Mouse (Mus musculus): ENCODE measurements around the gene 1700016D06Rik.
A peak's percentile ranks its signal among the peaks of the same experiment; 100 is the strongest.

Gene 1700016D06Rik

GRCm38 (mm10) chr8:11701033-11701362, at the start of gene 1700016D06Rik:
1700016D06Rik (minus strand) TSS chr8:11701063.
- no peak for DNase-seq (ENCODE audit: low spot score in 2 of 2)

- no peak for DNase-seq (ENCODE audit: low spot score in 2 of 2)
Measured at GRCm38 (mm10) chr8:11749472-11749871, 48.6 kb upstream of the 1700016D06Rik start.

DNA sequence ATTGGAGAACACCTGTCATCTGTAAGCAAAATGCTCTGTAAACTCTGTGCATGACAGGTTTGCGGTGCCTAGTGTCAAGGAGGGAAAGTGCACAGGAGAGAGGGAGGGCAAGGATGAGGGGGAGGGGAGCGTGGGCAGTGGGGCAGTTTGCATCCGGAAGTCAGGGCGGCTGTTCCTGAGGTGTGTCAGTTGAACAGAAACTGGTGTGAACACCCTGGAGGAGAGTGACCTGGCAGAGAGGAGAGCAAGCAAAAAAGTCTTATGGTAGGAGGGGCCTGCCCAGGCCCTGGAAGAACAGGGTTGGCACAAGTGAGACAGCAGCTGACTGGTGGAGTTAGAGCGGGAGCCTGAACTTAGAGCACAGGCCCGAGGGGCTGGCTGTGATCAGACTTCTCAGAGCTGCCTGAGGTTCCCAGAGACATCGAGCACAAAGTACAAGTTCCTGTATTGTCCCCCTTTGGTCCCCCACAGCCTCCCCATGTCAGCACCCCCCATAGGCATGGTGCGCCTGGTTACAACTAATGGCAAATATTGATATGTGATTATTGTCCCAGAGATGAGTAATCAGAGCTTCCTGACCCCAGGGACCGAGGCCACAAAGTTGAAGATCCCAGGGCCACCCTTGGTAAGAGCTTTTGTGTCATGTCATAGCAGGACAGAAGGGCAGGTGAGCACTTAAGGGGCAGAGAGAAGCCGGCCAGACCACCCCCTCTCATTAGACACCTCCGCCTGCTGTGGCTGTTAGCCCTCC, 46.2 kb upstream of the 1700016D06Rik start:
- no peak for DNase-seq (ENCODE audit: low spot score in 2 of 2)

DNA sequence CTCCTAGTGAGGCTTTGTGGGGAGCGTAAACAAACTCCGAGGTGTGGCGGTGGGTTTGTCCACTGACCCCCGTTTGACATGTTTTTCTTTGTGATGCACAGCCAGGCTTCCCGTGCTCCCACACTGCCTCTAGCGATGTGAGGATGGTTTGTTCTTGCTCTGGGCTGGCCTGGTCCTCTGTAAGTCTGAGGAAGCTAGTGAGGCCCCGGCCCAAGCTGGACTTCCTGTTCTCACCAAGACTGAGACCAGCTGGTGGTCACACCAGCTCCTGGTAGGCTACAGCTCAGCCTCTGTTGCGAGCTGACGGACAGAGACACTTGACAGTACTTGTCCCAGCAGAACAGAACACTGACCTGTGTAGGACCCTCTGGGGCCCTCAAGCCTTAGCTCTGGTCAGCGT, 42.7 kb upstream of the 1700016D06Rik start:
- DNase-seq (ENCODE audit: low spot score in 2 of 2): no peak

- DNase-seq (ENCODE audit: low spot score in 2 of 2): no peak
Measured at GRCm38 (mm10) chr8:11740857-11741256, 40.0 kb upstream of the 1700016D06Rik start.

GRCm38 (mm10) chr8:11739082-11739481, 38.2 kb upstream of the 1700016D06Rik start:
- no peak for DNase-seq (ENCODE audit: low spot score in 2 of 2)

GRCm38 (mm10) chr8:11737096-11737495, 36.2 kb upstream of the 1700016D06Rik start:
- no peak for DNase-seq (ENCODE audit: low spot score in 2 of 2)

DNA sequence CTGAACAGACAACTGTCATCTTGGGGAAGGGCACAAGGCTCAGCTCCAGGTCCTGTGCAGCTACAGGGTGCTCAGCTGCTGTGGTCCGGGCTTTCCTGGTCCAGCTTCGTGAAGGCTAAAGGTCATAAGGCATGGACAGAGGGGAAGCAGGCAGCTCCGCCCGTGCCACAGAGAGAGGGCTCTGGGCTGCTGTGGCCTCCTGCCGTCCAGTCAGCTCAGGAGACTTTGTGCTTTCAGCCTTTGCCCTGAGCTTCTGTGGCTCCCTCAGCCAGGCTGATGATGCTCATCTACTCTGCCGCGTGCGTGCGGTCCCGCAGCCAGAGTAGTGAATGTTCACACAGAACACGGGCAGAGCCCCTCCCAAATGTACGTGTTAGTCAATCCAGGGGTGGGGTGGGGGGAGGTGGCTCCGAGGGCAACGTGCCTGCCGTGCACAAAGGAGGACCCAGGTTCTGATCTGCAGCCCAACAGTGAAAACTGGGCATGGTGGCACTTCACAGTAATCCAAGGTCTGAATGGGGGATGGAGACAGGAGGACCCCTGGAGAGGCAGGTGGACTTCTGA, 34.9 kb upstream of the 1700016D06Rik start:
- no peak for DNase-seq (ENCODE audit: low spot score in 2 of 2)

- DNase-seq (ENCODE audit: low spot score in 2 of 2): no peak
Measured at GRCm38 (mm10) chr8:11730271-11730940, 29.5 kb upstream of the 1700016D06Rik start.

DNA sequence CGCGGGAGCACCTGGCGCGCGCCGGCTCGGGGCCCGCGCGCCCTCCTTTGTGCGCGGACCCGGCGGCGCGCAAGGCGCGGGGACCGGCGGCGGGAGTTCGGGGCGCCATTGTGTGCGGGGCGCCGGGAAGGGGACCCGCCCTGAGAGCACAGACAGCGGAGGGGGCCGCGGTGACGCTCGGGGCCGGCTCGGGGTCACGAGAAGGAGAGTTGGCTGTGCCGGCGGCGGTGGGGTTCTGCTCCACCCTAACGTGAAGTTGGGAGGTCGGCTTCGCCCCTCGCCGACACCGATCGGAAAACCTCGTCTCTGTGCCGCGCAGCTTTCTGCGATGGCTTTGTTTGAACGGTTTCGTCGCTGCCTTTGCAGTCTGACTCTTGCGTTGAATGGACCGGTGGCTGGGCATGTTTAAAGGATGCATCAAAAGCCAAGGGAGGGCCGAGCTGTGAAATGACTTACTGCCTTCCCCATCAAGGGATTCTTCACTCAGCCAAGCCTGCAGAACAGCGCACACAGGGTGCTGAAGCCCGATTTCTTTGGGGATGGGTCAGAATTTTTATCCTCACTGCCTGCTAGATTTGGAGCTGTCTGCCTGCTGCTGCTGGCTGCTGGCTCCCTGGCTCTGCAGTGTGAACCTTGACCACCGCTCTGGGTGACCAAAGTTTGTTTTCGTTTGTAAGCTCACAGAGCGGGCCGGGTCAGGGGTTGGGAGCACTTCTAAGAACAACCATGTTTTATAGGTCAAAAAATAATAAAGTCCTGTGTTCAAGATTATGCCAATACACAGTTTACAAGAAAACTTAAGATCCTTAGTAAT, 27.8 kb upstream of the 1700016D06Rik start:
- DNase-seq (ENCODE audit: low spot score in 2 of 2): peak; percentile 48 to 52

GRCm38 (mm10) chr8:11727651-11728481, 27.0 kb upstream of the 1700016D06Rik start, which contains the start of gene Arhgef7:
Arhgef7 (plus strand) TSS chr8:11727721.
- DNase-seq (ENCODE audit: low spot score in 2 of 2): peak; percentile 70 to 80

DNA sequence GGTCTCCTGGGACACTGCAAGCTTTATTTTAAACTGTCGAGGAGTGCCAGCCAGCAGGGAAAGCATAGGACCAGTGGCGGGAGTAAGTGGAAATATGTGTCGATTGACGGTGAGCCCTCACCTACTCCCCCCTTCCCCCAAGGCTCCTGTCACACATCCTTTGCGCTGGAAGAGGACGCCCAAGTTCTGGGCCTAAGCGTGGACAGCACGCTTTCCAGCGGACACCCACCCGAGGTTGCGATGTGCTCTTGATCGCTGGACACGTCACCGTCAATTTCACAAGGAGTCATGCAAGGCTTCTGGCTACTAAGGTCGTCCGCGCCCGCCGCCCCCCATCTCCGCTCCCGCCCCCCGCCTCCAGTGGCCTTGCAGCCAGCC, 26.4 kb upstream of the 1700016D06Rik start:
- peak in 1 of 2 experiments; percentile 19 for DNase-seq (ENCODE audit: low spot score in 2 of 2)

GRCm38 (mm10) chr8:11717194-11717593, 16.3 kb upstream of the 1700016D06Rik start:
- DNase-seq (ENCODE audit: low spot score in 2 of 2): no peak

- no peak for DNase-seq (ENCODE audit: low spot score in 2 of 2)
Measured at GRCm38 (mm10) chr8:11712244-11712643, 11.4 kb upstream of the 1700016D06Rik start.

DNA sequence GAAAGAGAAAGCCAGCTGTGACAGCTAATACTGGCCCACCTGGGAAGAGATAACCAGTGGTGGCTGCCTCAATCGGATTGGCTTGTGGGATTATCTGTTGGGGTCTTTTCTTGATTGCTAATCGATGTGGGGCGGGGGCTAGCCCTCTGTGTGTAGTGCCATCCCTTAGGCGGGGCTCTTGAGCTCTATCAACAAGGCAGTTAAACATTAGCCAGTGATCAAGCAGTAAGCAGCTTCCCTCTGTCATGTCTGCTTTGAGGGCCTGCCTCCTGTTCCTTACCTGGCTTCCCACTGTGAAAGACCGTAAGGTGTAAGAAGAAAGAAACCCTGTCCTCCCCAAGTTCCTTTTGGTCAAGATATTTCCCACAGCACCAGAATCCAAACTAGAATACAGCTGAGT, 9.6 kb upstream of the 1700016D06Rik start:
- no peak for DNase-seq (ENCODE audit: low spot score in 2 of 2)

- DNase-seq (ENCODE audit: low spot score in 2 of 2): no peak
Measured at GRCm38 (mm10) chr8:11709542-11709941, 8.7 kb upstream of the 1700016D06Rik start.

- DNase-seq (ENCODE audit: low spot score in 2 of 2): no peak
Measured at GRCm38 (mm10) chr8:11708815-11709214, 8.0 kb upstream of the 1700016D06Rik start.

DNA sequence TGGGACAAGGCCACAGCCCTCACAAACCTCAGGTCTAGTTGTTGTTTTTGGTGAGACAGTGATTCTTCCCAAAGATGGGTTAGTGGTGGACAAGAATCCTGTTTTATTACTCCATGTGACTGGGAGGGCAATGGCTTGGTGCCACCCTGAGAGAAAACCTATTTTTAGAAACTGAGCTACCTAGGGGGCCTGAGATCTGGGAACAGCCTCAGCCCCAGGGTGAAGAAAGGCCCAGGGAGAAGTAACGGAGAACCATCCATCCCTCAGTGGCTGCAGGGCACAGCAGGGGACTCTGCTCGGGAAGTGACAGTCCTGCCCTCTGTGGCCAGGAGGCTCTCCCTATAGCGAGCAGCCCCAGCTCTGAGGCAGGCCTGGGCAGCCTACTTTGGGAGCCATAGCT, 6.8 kb upstream of the 1700016D06Rik start:
- DNase-seq (ENCODE audit: low spot score in 2 of 2): no peak

- DNase-seq (ENCODE audit: low spot score in 2 of 2): peak; percentile 32 to 64
Measured at GRCm38 (mm10) chr8:11705818-11706217, 5.0 kb upstream of the 1700016D06Rik start.

DNA sequence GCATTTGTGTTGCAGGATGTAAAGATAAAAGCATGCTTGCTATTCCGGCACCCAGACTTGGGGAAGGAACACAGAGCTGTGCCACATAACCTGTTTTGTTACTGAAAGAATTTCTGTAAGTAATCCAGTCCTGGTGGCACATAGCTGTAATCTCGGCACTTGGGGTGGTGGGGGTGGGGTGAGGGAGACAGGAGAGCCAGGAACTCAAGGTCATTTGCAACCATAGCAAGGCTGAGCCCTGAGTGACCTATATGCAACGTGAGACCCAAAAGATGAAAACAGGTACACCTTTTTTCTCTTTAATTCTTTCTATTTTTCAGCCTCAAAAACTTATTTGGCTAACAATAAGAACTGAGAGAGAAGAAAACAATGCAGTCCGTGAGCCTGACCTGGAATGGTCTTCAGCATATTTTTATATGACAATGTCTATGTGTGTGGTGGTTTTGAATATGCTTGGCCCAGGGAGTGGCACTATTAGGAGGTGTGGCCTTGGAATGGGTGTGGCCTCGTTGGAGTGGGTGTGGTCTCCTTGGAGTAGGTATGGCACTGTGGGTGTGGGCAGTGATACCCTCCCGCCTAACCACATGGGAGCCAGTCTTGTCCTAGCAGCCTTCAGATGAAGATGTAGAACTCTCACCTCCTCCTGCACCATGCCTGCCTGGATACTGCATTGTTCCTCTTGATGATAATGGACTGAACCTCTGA, 4.0 kb upstream of the 1700016D06Rik start:
- no peak for DNase-seq (ENCODE audit: low spot score in 2 of 2)

GRCm38 (mm10) chr8:11703789-11704188, 2.9 kb upstream of the 1700016D06Rik start:
- no peak for DNase-seq (ENCODE audit: low spot score in 2 of 2)

Measured in frontal cortex, postnatal 36 days (tissue).